Mouse (Mus musculus) kidney, postnatal 14 days (tissue): ENCODE results near the gene Ankrd6.

Experiments used
- DNase-seq: peaks from one replicate; pipeline ENCODE4 v3.0.0; 2022; ENCODE audit warnings: mixed read lengths

Gene Ankrd6

DNA sequence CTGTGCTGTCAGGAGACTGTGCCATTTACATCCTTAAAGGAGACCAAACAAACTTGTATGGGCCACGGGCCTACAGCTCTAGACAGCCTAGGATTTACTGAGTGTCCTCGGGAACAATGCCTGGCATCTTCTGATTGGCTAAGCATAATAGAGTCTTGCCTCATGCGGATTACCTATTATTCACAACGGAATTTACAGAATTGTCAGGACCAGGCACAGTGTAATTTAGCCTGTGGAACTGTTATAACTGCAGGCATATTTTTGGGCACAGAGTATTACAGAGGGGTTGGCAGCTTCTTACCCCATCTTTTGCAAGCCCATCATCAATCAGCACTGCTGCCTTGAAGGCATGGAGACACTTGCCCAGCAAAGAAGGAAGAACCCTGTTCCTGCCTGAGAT, 51.6 kb downstream of the Ankrd6 start:
- no peak for DNase-seq

DNA sequence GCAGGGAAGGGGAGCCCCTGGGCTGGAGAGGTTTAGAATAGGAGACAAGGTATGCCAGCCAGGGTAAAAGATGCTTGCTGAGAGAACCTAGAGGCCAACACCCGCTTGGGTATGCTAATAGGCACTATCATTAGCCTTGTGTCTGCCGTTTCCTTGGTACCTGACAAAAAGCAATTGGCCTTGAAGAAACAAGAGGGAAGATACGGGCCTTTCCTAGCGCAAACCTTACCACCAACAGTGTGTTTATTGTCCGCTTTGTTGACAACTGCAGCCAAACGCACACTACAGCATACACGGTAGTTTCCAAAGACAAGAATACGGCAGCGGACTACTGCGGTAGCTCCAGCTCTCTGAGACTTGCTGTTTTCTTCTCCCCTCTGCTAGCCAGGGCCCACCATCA, 59.3 kb downstream of the Ankrd6 start:
- DNase-seq, result no peak

DNA sequence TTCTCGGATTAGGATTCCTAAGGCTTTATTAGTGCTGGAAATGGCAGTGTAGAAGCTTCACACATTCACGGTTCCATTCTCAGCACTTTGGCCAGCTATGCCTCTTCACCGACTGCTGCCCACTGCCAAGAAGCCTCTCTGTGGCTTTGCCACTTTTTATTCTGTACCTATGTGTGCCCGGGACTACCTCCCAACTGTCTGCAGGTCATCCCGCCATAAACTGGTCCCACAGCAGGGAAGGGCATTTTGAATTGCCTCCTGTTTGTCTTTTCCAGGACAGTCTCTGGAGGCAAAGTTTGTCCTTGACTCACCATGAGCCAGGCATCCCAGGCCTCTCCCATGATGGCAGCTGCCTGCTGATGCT, 59.9 kb downstream of the Ankrd6 start:
- no peak for DNase-seq

- no peak for DNase-seq
Observed at GRCm38 (mm10) chr4:32889996-32890734, 60.5 kb downstream of the Ankrd6 start.

GRCm38 (mm10) chr4:32889246-32889645, 61.4 kb downstream of the Ankrd6 start:
- DNase-seq, result peak; percentile 68

GRCm38 (mm10) chr4:32886479-32886878, 64.2 kb downstream of the Ankrd6 start:
- no peak for DNase-seq

DNA sequence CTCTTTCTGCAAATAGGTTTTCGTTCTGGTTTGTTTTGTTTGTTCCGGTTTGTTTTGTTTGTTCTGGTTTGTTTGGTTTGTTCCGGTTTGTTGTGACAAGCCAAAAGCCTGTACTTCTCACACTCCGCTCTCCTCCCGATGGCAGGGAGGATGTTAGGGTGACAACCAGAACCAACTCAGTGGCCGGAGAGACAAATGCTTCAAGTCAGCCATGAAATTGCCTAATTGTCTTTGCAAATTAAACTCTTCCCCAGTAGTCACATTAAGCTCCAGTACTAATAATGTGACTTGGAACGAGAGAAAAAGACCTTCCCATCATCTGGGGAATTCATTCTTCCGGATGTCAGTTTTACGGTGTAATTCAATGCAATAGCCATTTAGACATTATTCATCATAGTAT, 66.0 kb downstream of the Ankrd6 start:
- no peak for DNase-seq

DNA sequence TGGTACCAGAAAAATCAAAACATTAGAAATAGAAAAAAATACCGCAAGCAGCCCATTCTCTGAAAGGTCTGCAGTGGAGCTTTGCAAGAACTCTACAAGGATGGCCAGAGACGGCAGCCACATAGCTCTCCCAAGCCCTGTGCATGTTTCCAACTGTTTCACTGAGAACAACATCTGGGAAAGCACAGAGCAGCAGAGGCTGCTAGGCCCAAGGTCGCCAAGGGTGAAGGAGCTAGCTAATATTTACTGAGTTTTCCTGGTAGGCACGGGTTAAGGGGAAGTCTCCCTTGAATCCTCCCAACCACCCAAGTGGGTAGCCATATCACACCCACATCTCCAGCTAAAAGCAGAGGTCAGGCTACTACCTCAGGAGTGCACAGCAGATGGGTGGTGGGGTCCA, 69.6 kb downstream of the Ankrd6 start:
- DNase-seq, result no peak

- no peak for DNase-seq
Observed at GRCm38 (mm10) chr4:32874669-32875068, 76.0 kb downstream of the Ankrd6 start.

DNA sequence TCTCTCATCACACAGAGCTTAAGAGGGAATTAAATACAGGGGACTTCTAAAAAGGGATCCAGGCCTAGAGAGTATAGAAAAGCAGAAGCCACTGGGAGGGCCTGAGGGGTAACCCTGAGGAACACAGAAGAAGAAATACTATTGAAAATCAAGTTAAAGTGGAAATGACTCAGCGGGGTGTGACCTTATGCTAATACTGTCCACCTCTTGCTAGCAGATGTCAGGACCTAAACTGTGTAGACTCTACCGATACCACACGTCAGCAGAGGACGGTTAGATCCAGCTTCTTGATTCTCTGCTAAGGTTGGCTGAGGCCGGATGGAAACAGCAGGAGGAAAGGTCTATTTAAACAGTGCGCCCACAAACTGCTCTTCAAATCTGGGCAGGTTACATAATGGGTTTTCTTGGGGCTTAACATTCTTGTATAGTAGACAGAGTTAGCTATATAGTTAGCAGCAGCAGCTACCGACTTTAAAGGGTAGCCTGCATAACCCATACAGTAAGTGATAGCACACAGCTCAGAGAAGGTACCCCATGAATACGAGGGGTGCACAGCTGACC, 78.4 kb downstream of the Ankrd6 start:
- DNase-seq, result no peak

DNA sequence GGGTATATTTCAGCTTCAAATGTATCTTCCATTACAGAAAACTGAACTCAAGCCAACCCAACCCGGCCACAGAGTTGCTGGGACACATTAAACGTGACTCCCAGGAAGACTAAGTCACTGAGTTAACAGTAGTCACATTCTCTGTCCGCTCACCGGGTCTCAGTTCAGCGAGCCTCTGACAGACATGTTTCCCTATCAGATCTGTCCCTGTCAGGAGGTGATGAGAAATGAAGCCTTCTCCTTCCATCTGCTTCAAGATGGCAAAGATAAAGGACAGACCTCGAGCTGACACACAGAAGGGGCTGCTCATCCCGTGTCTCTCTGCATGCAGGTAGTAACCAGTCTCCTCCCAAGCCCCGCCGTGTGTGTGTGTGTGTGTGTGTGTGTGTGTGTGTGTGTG, 81.3 kb downstream of the Ankrd6 start:
- no peak for DNase-seq

DNA sequence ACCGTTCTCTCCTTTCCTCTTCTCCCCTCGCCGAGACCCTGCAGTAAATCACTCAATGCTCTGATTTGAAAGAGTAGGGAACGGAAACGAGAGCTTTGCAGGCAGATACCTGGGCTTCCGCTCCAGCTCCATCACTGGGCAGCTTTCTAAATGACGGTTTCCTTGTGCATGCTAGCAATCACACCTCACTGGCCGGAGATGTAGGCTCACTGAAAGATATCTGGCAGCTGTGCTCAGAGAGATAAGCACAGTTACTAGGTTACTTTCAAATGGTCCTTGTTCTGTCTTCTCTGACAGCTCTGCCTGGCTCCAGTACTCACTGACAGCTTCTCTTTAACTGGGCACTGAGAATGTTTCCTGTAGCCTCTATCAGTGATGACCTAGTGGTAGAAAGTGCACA, 81.8 kb downstream of the Ankrd6 start:
- DNase-seq, result no peak

- DNase-seq, result no peak
Observed at GRCm38 (mm10) chr4:32868437-32868836, 82.2 kb downstream of the Ankrd6 start.

- no peak for DNase-seq
Observed at GRCm38 (mm10) chr4:32867460-32867859, 83.2 kb downstream of the Ankrd6 start.

DNA sequence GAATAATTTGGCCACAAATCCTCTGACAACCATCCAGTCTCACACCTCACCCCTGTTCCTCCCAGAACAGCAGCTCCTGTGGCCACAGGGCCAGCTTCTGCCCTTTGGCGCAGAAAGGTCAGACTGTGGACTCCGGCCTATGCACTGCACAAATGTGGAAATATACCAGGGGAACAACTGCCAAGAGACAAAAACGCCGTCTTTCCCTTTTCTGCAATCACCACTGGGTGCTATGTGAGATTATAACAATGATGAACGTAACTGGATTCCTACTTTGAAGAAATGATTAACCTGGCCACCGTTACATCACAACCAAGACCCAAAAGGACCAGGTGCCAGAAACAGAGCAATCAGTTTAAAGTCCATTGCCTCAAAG, 85.8 kb downstream of the Ankrd6 start:
- DNase-seq, result peak; percentile 32

DNA sequence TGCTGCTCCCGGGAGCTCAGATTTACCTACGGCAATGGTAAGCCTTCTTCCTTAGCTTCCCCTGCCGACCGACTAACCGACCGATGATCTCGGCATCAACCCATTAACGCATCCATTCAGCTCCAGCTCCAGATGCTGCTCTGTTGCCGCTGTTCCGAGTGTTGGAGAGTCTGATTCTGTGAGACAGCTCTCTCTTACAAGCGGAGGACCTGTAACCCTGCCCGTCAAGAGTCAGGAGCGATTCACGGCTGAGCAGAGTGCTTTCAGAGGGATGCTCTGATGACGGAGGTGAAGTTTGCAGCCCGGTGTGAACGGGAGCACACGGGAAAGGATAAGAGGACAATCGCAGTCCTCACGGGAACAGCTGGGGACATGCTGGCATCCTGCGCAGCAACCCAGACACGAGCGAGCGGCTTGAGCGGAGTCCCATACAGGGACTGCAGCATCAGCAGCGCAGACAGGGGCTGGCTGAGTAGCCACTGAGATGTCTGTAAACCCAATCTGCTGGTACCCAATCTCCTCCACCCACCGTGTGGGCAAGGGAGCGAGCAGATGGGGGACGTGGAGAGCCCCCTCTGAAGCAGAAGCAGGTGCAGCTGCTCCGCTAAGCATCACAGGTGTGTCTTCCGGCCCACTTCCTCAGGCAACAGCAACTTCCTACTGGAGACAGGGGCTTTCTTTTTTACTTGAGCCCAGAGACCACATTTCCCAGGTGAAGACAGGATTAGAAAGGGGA, 86.3 kb downstream of the Ankrd6 start:
- DNase-seq, result no peak

- no peak for DNase-seq
Observed at GRCm38 (mm10) chr4:32863447-32864130, 87.1 kb downstream of the Ankrd6 start.

GRCm38 (mm10) chr4:32862751-32863446, 87.7 kb downstream of the Ankrd6 start:
- DNase-seq, result no peak

- DNase-seq, result no peak
Observed at GRCm38 (mm10) chr4:32862011-32862750, 88.5 kb downstream of the Ankrd6 start.

GRCm38 (mm10) chr4:32860184-32860965, 90.3 kb downstream of the Ankrd6 start:
- DNase-seq, result no peak

DNA sequence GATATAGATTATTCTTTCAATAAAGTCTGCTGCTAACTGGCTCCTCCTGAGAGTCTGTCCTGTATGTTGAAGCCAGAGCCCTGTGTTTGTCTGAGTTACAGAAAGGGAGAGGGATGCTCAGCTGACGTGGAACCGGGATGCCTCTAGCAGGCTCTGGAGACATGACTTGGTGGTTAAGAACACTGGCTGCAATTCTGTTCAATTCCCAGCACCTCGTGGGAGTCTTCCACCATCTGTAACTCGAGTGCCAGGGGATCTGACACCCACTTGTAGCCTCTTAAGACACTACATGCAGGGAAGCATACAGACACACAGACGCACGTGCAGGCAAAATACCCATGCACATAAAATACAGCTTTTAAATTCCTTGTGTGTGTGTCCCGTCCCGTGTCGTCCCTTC, 95.1 kb downstream of the Ankrd6 start:
- no peak for DNase-seq

DNA sequence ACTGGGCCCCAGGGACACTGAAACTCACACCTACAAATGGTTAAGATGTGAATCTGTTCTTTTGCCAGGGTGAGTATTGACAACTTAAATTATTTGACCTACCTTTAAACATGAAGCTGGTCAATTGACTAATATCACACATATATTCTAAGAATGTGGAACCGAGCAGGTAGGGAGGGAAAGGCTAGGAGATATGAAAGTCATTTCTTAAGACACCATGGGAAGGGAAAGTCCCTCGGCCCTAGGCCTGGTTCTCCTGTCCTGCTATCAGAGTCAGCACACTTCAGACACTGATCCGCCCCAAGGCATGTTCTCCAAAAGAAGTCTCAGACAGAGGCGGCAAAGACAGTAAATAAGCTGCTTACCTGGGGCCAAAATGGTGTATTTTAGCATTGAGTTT, 95.7 kb downstream of the Ankrd6 start:
- no peak for DNase-seq
